Mouse (Mus musculus): ENCODE results near the gene Mical1.

Gene Mical1

GRCm38 (mm10) chr10:41518981-41519618, 43.0 kb downstream of the Mical1 start, which contains the start of gene Cd164:
Cd164 (plus strand) TSS chr10:41519414.
- intact Hi-C loops (cut with DNase I) = loop anchor here (2.0 to 10.0 kb wide), 2 partner anchors 164 to 776 kb away; no protein-coding TSS in a partner anchor

- intact Hi-C loops (cut with DNase I) = loop anchor here (2.0 to 10.0 kb wide), 2 partner anchors 163 to 775 kb away; no protein-coding TSS in a partner anchor
Observed at GRCm38 (mm10) chr10:41519640-41520409, 43.7 kb downstream of the Mical1 start.

GRCm38 (mm10) chr10:41520410-41520673, 44.2 kb downstream of the Mical1 start:
- intact Hi-C loops (cut with DNase I) = no loop called here

GRCm38 (mm10) chr10:41523386-41523785, 47.3 kb downstream of the Mical1 start:
- intact Hi-C loops (cut with DNase I) = no loop called here

- intact Hi-C loops (cut with DNase I) = no loop called here
Observed at GRCm38 (mm10) chr10:41525696-41526095, 49.6 kb downstream of the Mical1 start.

GRCm38 (mm10) chr10:41529972-41530371, 53.9 kb downstream of the Mical1 start:
- intact Hi-C loops (cut with DNase I) = no loop called here

- intact Hi-C loops (cut with DNase I) = no loop called here
Observed at GRCm38 (mm10) chr10:41535991-41536390, 59.9 kb downstream of the Mical1 start.
